ENCODE assay signal across 21 mouse cellular contexts in genomic region chr17:65484654-65485053, GRCm38 (mm10). TPM values are rescaled to one million over a fixed set of nuclear protein-coding genes. Genes with fewer than 3 reads are reported as not detected.
DNase-seq lines count a peak whose midpoint lies in the region; ATAC-seq lines count a peak whose summit lies in the region.
"Had no signal": no experiment of that assay in that cellular context is flagged by ENCODE, and none has a peak within 500 bp of the region (broad histone marks: within the 10 kb centered on the region; RNA-seq: fewer than 3 reads in every experiment).

No protein-coding gene starts in this region.

- H3K36me3 ChIP-seq in embryonic facial prominence, embryonic 13.5 days = no peaks in the 10 kb centered on the region
- H3K36me3 ChIP-seq in embryonic facial prominence, embryonic 10.5 days (replicated peaks) = no peaks in the 10 kb centered on the region
- no peaks in the 10 kb centered on the region for H3K36me3 ChIP-seq in kidney, embryonic 15.5 days
- no peaks in the 10 kb centered on the region for H3K36me3 ChIP-seq in limb, embryonic 12.5 days
- H3K36me3 ChIP-seq in neural tube, embryonic 15.5 days = no peaks in the 10 kb centered on the region
- H3K36me3 ChIP-seq: embryonic facial prominence, embryonic 12.5 days; forebrain, embryonic 12.5 days; G1E; hindbrain, embryonic 13.5 days had no signal

- no peak overlapping the region for H3K9ac ChIP-seq in embryonic facial prominence, embryonic 13.5 days
- no peak overlapping the region for H3K9ac ChIP-seq in kidney, embryonic 15.5 days
- H3K9ac ChIP-seq in limb, embryonic 12.5 days (replicated peaks) = no peak overlapping the region
- no peak overlapping the region for H3K9ac ChIP-seq in neural tube, embryonic 15.5 days (replicated peaks)
- H3K9ac ChIP-seq: embryonic facial prominence, embryonic 12.5 days; forebrain, embryonic 12.5 days; hindbrain, embryonic 13.5 days had no signal

- no peaks in the 10 kb centered on the region for H3K4me1 ChIP-seq in embryonic facial prominence, embryonic 13.5 days
- H3K4me1 ChIP-seq in embryonic facial prominence, embryonic 10.5 days = no peaks in the 10 kb centered on the region
- no peaks in the 10 kb centered on the region for H3K4me1 ChIP-seq in kidney, embryonic 15.5 days
- 0 out of 2 replicates have a peak, but pooled peaks cover 3% of the 10 kb centered on the region for H3K4me1 ChIP-seq in limb, embryonic 12.5 days (replicated peaks)
- H3K4me1 ChIP-seq in neural tube, embryonic 15.5 days = no peaks in the 10 kb centered on the region
- H3K4me1 ChIP-seq: embryonic facial prominence, embryonic 12.5 days; forebrain, embryonic 12.5 days; hindbrain, embryonic 13.5 days had no signal

- ATAC-seq in embryonic facial prominence, embryonic 13.5 days (ENCODE audit: insufficient number of reproducible peaks, insufficient read depth, low FRiP score, low TSS enrichment, low read depth) = no peak
- ATAC-seq in kidney, embryonic 15.5 days (replicated peaks; ENCODE audit: low FRiP score) = no peak
- no peak for ATAC-seq in limb, embryonic 12.5 days (ENCODE audit: insufficient number of reproducible peaks, insufficient read depth, low FRiP score, low TSS enrichment, low read depth)
- ATAC-seq in neural tube, embryonic 15.5 days (ENCODE audit: low FRiP score) = no peak
- ATAC-seq: CD4-positive, CD25-positive, alpha-beta regulatory T cell, adult 4 months; forebrain, embryonic 16.5 days had no signal

- 55% methylated on average over 10 of the region's 10 CpGs for WGBS in embryonic facial prominence, embryonic 13.5 days
- 70% methylated on average over 10 of the region's 10 CpGs for WGBS in embryonic facial prominence, embryonic 10.5 days
- 22% methylated on average over 10 of the region's 10 CpGs for WGBS in kidney, embryonic 15.5 days
- WGBS in limb, embryonic 12.5 days = 21% methylated on average over 10 of the region's 10 CpGs
- 11% methylated on average over 10 of the region's 10 CpGs for WGBS in neural tube, embryonic 15.5 days

- no peaks in the 10 kb centered on the region for H3K27me3 ChIP-seq in embryonic facial prominence, embryonic 13.5 days
- H3K27me3 ChIP-seq in embryonic facial prominence, embryonic 10.5 days (replicated peaks; ENCODE audit: low read depth, poor library complexity, severe bottlenecking) = no peaks in the 10 kb centered on the region
- no peaks in the 10 kb centered on the region for H3K27me3 ChIP-seq in kidney, embryonic 15.5 days
- peaks cover 7% of the 10 kb centered on the region for H3K27me3 ChIP-seq in limb, embryonic 12.5 days
- H3K27me3 ChIP-seq in neural tube, embryonic 15.5 days (replicated peaks) = no peaks in the 10 kb centered on the region
- H3K27me3 ChIP-seq: embryonic facial prominence, embryonic 12.5 days; forebrain, embryonic 12.5 days; hindbrain, embryonic 13.5 days had no signal

- H3K9me3 ChIP-seq in embryonic facial prominence, embryonic 13.5 days = no peaks in the 10 kb centered on the region
- no peaks in the 10 kb centered on the region for H3K9me3 ChIP-seq in embryonic facial prominence, embryonic 10.5 days
- no peaks in the 10 kb centered on the region for H3K9me3 ChIP-seq in kidney, embryonic 15.5 days (replicated peaks)
- H3K9me3 ChIP-seq in limb, embryonic 12.5 days = no peaks in the 10 kb centered on the region
- H3K9me3 ChIP-seq in neural tube, embryonic 15.5 days (replicated peaks) = no peaks in the 10 kb centered on the region
- H3K9me3 ChIP-seq: embryonic facial prominence, embryonic 12.5 days; forebrain, embryonic 12.5 days; hindbrain, embryonic 13.5 days had no signal

- H3K27ac ChIP-seq in embryonic facial prominence, embryonic 13.5 days = no peak overlapping the region
- no peak overlapping the region for H3K27ac ChIP-seq in embryonic facial prominence, embryonic 10.5 days (replicated peaks)
- H3K27ac ChIP-seq in kidney, embryonic 15.5 days = no peak overlapping the region
- no peak overlapping the region for H3K27ac ChIP-seq in limb, embryonic 12.5 days
- H3K27ac ChIP-seq in neural tube, embryonic 15.5 days (replicated peaks) = no peak overlapping the region
- H3K27ac ChIP-seq: embryonic facial prominence, embryonic 12.5 days; forebrain, embryonic 12.5 days; hindbrain, embryonic 13.5 days had no signal

- H3K4me3 ChIP-seq in embryonic facial prominence, embryonic 13.5 days = no peak overlapping the region
- no peak overlapping the region for H3K4me3 ChIP-seq in embryonic facial prominence, embryonic 10.5 days
- H3K4me3 ChIP-seq in kidney, embryonic 15.5 days (replicated peaks) = no peak overlapping the region
- peak overlapping the region; percentile 17; the same call in 1 of the 2 replicates for H3K4me3 ChIP-seq in limb, embryonic 12.5 days (replicated peaks)
- H3K4me3 ChIP-seq in neural tube, embryonic 15.5 days (replicated peaks) = no peak overlapping the region
- H3K4me3 ChIP-seq: embryonic facial prominence, embryonic 12.5 days; forebrain, embryonic 12.5 days; hindbrain, embryonic 13.5 days had no signal

- no peak for DNase-seq in embryonic facial prominence, embryonic 10.5 days (ENCODE audit: low spot score)
- DNase-seq in kidney, adult 18-20 months = no peak
- DNase-seq in lung, postnatal 10 days = no peak
- DNase-seq: adrenal gland, adult 8-10 months; adrenal gland, postnatal 36 days; B cell, adult 2 months; cerebellum, adult 2 months; cerebellum, postnatal 10 days; gastrocnemius, postnatal 25 days; heart, adult 11 months; heart, postnatal 10 days had no signal

- peak overlapping the region; percentile 12; the same call in 1 of the 2 replicates for H3K4me2 ChIP-seq in embryonic facial prominence, embryonic 13.5 days
- peak overlapping the region; percentile 20; the same call in 1 of the 2 replicates for H3K4me2 ChIP-seq in kidney, embryonic 15.5 days
- peak overlapping the region; percentile 42 for H3K4me2 ChIP-seq in limb, embryonic 12.5 days
- H3K4me2 ChIP-seq in neural tube, embryonic 15.5 days = peak overlapping the region; percentile 15; the same call in 1 of the 2 replicates
- H3K4me2 ChIP-seq: embryonic facial prominence, embryonic 12.5 days; forebrain, embryonic 12.5 days; hindbrain, embryonic 13.5 days had no signal

RNA-seq across cellular contexts. Expression of gene Tmem232, which starts 55.9 kb away (rescaled TPM):
- 0.25 and 0.36 TPM in 2 replicates for polyA plus RNA-seq in embryonic facial prominence, embryonic 13.5 days (2015; fragmentation: Nextera tagmentation; extraction: Ambion mirVana)
- not detected in 2 replicates for polyA plus RNA-seq in embryonic facial prominence, embryonic 10.5 days (2016; fragmentation: Nextera tagmentation; extraction: Ambion mirVana)
- polyA plus RNA-seq in kidney, embryonic 15.5 days (2015; fragmentation: Nextera tagmentation; extraction: Ambion mirVana) = 0.10 TPM in 1 of 2 replicates, not detected in the other
- not detected in 2 replicates for polyA plus RNA-seq in limb, embryonic 12.5 days (2016; fragmentation: Nextera tagmentation; extraction: Ambion mirVana)
- 1.2 and 1.4 TPM in 2 replicates for polyA plus RNA-seq in neural tube, embryonic 15.5 days (2015; fragmentation: Nextera tagmentation; extraction: Ambion mirVana)
- polyA plus RNA-seq: CD4-positive, CD25-positive, alpha-beta regulatory T cell, adult 4 months; forebrain, embryonic 12.5 days; G1E had no signal
